Mouse (Mus musculus): ENCODE results near the gene Dnah12.
"Not testable (repeated sequence)": the region's sequence is repeated elsewhere in the genome, so short reads cannot be mapped to it uniquely, and the experiment has no call there.

Dnah12 gene

DNA sequence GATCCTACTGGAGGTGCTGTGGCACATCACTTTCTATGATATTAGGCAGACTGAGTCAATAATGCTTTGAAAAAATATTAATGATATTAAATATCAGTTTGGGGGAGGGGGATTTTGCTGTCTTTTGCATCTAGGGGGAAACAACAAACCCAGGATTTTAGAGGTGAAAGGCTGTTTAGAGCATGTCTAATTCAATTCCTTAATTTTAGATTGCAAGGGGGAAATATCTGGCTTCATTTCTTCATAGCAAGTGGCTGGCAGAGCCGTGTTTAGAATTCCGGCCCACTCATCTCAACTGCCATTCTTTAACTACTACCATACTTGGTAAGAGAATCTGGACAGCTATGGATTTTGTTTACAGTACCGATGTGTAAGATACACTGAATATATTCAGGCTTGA is at the start of gene Dnah12:
Gene Dnah12 (plus strand): TSS at position 301 of the 400 bp plus-strand sequence.
- no peak for DNase-seq (ENCODE audit: low read depth, low spot score)

DNA sequence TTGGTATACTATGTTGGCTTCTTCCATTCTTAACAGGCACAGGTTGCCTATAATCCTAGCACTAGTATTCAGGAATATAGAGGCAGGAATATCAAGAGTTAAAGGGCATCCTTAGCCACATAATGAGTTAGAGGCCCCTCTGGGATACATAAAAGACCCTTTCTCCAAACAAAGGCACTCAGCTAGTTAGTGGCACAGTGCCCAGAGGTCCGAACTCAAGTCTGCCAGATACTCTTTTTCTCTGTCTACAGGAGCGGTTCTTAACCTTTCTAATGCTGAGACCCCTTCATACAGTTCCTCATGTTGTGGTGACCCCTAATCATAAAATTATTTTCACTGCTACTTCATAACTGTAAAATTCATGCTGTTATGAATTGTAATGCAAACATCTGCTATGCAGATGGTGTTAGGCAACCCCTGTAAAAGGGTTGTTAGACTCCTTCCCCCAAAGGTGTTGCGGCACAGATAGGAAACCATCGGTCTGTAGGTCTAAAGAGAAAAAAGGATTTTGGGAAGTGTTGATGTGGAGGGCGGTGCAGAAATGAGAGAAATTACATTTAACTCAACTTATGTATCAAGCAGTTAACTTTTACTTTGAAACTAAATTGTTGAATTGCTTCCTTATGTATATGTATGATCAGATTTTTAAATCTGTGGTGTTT is 47.0 kb upstream of the Dnah12 start:
- no peak for DNase-seq (ENCODE audit: low read depth, low spot score)

DNA sequence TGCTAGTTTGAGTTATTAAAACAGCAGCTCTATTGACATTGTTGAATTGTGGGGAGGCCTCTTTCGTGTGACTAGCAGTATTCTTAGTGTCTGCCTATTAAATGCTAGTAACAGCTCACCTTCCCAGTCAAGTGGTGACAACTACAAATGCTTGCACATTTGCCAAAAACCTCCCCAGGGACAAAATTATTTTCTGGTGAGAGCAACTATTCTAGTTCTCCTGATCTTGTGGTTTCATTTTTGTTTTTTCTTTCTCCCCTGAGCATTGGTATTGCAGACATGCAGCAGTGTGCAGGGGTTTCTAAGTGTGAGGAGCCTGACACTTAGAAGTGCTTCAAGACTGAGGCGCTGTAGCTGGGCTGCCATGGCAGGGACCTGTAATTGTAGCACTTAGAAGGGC is 45.3 kb upstream of the Dnah12 start:
- DNase-seq (ENCODE audit: low read depth, low spot score): no peak

DNA sequence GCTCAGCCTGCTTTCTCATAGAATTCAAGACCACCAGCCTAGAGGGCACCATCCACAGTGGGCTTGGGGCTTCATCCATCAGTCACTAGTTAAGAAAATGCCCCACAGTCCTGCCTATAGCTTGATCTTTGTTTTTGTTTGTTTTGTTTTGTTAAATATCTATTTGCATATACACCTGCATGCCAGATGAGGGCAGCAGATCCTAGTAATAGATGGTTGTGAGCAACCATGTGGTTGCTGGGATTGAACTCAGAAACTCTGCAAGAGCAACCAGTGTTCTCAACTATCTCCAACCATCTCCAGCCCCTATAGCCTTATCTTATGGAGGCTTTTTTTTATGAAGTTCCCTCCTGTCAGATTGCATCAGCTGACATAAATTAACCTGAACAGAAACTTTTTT is 41.2 kb upstream of the Dnah12 start:
- DNase-seq (ENCODE audit: low read depth, low spot score): no peak

DNA sequence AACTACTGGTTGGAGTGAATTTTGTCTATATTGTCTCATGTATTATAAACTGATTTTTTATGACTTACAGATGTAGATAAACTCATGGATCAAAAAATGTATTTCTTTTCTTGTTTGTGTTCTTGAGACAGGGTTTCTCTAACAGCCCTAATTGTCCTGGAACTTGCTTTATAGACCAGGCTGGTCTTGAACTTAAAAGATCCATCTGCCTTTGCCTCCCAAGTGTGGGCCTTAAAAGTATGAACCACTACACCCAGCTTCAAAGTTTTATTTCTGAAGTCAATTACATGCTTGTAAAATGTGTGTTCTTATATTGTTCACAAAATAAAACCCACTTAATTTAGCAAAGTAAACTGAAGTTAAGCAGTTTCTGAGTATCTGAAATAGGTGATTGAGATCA is 34.9 kb upstream of the Dnah12 start:
- DNase-seq (ENCODE audit: low read depth, low spot score): no peak

DNA sequence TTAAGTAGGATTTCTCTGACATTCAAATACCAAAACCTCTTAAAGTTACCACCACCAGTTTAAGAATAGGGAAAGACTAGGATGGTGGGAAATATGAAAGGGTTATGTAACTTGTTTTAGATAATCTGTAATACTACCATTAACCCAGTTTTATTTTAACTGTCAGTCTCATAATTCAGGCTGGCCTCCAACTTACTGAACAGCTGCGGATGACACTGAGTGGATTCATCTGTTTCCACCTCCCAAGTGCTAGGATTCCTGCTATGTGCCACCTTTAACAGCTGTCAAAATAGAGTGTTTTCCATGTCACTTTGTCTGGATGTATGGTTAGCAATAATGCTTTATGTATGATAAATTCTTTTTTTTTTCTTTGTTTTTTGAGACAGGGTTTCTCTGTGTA is 32.8 kb upstream of the Dnah12 start:
- no peak for DNase-seq (ENCODE audit: low read depth, low spot score)

DNA sequence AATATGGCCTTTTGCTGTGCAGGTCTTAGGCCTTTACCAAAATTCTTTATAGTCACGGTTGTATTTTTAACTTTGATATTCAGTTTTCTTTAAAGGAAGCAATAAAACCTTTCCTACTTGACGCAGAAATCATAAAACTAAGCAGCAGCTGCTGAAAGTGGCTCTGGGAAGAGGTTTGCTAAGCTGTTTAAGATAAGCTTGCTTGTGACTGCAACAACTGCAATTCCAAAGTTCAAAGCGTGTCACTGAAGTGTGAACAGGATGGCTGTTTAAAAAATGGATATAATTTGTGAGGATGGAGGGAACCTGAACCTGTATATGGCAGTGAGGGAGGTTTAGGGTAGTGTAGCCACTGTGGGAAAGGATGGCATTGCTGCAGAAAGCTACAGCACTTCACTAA is 31.1 kb upstream of the Dnah12 start:
- DNase-seq (ENCODE audit: low read depth, low spot score): no peak

DNA sequence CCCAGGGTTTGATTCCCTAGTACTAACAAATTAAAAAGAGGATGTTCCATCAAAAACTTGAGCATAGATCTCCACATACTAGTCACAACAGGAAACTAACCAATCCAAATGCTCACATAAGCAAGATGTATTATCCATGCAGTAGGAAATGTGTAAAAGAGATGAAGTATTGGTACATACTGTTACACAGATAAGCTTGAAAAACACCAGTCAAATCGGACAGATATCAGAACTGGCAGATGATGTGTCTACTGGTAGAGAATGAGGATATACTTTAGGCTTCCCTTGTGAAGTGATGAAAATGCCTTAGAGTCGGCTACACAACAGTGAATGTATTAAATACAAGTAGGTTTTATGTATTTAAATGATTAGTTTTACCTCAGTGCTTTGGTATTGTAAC is 30.6 kb upstream of the Dnah12 start:
- DNase-seq (ENCODE audit: low read depth, low spot score): no peak

DNA sequence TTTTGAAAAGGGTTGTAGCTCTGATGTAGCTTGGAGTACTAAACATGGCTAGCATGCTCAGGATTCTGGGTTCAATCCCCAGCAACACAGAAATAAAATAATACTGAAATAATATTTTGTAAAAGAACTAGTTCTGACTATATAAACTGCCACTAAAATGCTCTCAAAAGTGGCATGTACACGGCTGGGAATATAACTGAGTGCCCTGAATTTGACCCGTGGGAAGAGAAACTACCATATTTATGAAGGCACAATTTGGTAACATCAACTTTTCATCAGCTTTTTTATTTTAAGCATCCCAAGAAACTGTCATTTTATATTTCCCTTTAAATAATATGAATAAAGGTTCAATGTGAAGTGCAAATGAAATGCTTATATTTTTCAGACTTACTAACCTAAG is 29.2 kb upstream of the Dnah12 start:
- no peak for DNase-seq (ENCODE audit: low read depth, low spot score)

DNA sequence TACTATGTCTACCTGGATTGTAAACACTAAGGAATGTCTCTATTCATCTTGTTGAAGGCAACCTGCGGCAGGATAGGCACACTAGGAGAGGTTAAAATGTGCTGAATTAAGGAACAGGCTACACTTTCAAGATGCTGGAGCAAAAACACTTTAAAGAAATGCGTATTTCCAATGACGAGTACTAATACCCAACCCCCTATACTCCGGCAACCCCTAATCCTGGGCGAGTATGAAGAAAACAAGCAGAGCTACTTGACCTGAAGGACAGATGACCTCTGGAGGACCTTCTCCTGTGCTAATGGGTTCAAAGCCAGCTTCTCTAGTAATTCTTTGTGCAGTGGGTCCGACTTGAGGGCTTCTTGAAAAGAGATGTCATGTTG is 25.1 kb upstream of the Dnah12 start:
- DNase-seq (ENCODE audit: low read depth, low spot score): no peak

DNA sequence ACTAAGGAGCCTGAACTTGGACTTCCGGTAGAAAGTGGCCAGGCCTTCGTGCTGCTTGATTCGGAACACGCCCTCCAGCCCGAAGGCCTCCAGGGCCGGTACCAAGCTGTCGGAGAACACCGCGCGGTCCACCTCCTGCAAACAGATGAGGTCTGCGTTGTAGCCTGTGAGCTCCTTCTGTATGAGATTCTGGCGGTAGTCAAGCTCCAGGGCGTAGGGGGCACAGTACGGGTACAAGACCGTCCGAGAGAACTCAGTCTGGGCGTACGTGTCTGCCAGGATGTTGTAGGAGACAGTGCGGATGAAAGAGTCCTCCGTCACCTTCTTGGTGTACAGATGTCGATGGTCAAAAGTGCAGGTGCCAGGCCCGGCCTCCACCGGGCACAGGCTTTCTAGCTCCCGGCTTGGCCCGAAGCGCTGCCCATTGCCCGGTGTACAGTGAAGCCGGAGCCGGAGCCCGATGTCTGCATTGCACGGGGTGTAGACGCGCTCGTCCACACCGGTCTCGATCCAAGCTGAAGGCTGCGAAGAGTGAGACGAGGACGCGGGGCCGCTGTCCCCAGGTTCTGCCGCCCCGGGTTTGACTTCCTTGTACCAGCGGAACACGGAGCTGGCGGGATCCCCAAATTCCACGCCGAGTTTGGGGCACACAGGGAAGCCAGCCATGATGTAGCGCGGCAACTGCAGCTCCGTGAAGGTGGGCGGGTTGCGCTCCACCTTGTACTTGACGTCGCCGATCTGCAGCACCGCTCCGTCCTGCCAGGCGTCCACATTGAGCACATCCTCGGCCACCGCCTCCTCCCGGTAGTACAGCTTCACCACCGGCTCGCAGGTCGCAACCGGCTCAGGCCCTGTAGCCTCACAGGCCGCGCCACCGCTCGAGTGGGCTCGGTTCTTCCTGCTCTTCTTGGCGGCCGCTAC is 24.4 kb upstream of the Dnah12 start:
- DNase-seq (ENCODE audit: low read depth, low spot score): no peak

DNA sequence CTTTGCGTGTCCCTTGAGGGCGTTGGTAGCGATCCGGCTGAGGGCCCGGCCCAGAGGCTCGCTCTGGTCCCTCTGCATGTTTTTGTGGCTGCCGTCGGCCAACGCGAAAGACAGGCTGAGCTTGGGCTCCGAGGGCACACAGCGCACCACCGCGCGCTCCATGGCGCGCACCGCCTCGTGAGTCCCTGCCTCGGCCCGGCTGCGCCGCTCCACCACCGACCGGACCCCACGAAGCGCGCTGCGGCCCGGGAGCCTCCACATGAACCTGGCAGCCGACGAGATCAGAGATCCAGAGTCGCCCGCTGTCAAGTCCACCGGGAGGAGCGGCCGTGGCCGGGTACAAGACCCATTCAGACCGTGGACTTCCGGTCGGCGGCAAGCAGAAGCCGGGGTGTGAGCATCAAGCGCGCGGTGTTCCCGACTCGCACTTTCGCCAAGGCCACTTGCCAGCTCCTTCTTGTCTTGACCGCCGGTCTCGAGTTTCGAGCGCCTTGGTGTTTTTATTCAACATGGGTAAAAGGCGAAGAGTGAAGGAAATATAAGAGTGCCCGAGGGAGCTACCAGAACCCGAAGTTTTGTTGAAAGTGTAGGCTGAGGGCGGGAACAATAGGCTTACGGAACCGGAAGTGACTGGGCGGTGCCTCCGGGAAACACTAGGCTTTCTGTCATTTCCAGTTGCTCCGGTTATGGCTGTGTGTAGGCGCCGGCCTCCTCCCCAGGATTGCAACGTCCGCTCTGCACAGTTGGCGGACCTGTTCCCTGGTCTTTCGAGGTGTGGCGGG is 23.6 kb upstream of the Dnah12 start, which contains the start of gene Pde12:
Gene Pde12 (minus strand): TSS at position 592 of the 782 bp plus-strand sequence.
- DNase-seq (ENCODE audit: low read depth, low spot score): peak; percentile 87

DNA sequence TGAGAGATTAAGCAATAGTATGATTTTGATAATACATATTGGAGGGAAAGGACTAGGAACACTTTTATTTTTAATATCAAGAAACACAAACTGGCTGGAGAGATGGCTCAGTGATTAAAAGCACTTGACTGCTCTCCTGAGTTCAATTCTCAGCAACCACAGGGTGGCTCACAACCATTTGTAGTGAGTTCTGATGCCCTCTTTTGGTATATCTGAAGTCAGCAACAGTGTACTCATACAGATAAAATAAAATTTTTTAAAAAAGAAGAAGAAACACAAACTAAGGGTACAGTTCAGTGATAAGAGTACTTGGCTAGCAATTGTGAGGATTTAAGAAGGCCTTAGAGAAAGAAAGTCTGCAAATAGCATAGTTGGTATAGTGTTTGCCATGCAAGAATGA is 22.1 kb upstream of the Dnah12 start:
- no peak for DNase-seq (ENCODE audit: low read depth, low spot score)

DNA sequence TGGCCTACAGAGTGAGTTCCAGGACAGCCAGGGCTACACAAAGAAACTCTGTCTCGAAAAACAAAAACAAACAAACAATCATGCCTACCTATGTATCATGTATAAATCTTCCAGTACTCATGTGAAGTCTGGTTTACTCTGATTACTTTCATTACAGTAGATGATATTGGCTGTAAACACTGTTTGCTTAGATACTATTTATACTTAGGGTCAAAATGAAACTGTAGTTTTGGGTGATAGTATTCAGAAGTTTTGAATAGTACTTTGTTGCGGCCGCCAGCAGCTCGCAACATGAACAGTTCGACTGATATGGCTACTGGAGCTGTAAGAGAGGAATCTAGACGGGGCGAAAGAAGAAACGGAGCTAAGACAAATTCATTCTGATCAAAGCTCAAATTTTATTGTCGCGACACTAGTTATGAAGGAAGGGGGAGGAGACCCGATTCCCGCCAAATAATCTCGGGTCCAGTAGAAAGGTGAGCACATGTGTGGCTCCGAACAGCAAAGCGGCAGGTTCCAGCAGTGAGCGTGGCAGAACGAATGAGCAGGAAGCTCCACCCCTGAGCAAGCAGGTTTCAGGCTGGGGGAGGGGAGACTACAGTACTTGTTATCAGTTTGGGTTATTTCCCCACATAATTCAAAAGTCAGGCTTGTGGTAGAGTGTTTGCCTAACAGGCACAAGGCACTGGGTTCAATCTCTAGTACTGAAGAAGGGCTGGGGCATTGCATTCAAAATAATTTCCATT is 21.0 kb upstream of the Dnah12 start:
- not testable (repeated sequence) for DNase-seq (ENCODE audit: low read depth, low spot score)

DNA sequence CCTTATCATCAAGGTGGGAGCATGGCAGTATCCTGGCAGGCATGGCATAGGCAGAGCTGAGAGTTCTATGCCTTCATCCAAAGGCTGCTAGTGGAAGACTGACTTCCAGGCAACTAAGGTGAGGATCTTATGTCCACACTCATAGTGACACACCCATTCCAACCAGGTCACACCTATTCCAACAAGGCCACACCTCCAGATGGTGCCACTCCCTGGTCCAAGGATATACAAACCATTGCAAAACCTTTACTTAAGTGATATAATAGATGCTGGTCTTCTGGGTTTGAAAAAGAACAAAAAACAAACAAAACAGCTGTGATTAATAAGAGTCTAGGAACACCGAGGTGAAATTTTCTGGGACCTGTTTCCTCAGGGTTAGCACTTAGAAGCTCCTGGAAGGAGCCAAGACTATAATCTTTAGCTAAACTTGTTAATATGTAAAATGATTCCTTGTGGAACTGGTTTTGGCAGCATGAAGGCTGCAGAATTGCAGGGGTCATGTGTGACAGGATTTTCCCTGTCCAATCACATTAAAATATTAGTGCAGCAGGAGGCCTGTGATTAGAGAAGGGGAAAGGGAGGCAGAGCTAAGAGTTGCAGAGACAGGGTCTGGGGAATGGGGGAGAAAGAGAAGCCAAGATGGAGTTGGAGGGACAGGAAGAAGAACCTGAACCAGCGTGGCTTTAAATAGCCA is 18.5 kb upstream of the Dnah12 start:
- DNase-seq (ENCODE audit: low read depth, low spot score): not testable (repeated sequence)

DNA sequence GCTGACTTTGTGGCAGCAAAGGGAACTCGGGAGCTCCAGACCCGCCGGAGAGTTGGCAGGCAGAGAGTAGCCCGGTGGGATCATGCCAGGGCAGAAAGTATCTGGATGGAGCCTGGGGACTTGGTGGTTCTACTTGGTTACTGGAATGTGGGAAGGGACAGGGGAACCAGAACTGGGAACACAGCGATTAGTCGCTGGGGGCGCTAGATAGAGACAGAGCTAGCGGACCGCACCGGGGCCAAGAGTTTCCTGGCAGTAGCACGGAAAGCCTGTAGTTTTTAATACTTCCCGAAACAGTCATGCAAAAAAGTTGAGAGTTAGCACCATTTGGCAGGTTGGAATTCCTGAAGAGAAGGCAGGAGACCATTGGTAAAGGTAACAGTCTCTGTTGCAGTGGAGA is 17.7 kb upstream of the Dnah12 start:
- DNase-seq (ENCODE audit: low read depth, low spot score): no peak

DNA sequence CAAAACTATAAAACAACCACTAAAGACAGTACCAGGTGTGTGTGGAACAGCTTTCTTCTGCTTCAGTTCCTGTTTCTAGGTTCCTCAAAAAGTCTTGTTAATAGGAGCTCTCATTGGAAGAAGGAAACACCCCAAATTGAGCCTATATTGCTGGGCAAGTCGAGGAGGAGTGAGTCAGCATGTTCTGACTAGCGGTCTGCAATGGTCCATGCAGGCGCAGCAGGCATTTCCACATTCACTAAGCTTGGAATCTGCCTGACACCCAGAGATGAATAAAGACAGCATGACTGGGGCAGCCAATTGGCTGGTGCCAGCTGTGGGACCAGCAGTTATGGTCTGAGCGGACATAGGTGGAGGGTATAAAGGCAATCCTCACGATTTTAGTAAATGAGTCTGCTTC is 17.3 kb upstream of the Dnah12 start:
- DNase-seq (ENCODE audit: low read depth, low spot score): no peak

DNA sequence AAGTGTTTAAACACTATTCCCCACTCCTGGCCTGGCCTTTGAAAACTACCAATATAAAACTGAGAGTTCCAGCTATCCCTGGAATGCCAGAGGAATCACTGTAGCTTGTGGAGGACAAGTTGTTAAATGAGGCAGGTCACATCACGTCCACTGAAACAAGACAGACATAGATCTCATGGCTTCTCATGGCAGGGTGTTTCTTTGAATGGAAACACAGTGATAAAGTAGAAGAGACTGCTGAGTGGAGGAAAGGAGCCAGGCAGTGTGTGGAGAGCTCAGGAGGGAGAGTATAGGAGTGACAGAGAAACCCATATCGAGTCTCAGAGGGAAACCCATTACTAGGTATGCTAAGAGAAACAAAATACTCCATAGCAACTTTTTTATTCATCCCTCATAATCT is 2.3 kb upstream of the Dnah12 start:
- no peak for DNase-seq (ENCODE audit: low read depth, low spot score)

DNA sequence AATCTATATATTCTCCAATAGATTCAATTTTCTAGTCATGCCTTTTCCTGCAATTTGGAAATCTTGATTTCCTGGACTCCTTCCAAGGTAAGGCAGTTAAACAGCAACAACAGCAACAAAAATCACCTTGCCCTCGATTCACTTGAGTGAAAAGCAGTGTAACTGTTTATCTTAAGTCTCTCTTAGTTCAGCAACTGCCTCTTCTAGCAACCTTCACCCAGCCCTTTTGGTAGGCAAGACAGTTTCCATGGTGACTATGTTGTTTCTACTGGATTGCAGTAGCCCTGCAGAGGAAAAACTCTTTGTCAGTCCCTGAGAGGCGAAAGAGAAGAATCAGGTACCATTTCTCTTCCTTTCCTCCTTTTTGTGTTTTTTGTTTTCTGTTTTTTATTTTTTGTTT is 1.7 kb upstream of the Dnah12 start:
- no peak for DNase-seq (ENCODE audit: low read depth, low spot score)

DNA sequence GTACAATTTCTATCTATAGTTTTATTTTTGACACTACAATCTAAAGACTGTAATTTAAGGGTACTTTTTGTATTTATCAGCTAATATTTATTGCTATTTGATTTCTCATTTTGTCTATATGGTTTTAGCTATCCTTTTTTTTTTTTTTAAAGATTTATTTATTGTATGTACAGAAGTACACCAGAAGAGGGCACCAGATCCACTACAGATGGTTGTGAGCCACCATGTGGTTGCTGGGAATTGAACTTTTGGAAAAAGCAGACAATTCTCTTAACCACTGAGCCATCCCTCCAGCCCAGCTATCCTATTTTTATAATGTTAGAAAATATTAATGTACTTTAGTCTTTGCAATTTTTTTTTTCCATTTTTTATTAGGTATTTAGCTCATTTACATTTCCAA is 4.8 kb downstream of the Dnah12 start:
- DNase-seq (ENCODE audit: low read depth, low spot score): no peak

DNA sequence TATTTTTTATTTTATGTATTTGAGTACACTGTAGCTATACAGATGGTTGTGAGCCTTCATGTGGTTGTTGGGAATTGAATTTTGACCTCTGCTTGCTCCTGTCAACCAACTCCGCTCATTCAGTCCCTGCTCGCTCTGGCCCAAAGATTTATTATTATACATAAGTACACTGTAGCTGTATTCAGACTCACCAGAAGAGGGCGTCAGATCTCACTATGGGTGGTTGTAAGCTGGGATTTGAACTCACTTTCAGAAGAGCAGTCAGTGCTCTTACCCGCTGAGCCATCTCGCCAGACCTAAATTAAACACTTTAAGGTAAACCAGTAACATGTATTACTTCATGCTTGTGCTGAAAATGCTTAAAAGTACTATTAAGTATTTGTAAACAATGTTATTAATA is 12.2 kb downstream of the Dnah12 start:
- DNase-seq (ENCODE audit: low read depth, low spot score): not testable (repeated sequence)
